Comparison of ENCODE assay signal across 9 mouse cellular contexts in the genomic region with DNA sequence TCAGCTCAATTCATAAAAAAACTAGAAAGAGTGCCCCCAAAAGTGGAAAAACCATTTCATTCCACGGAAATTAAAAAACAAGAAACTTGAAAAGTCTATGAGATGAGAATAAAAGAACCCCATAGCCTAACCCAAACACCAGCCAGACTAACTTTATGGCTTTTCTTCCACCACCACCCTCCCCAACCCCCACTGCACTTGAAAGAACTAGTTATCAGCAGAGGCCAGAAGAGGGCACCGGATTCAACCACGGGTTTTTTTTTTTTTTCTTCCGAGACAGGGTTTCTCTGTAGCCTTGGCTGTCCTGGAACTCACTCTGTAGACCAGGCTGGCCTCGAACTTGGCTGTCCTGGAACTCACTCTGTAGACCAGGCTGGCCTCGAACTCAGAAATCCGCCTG. TPM values are rescaled to one million over a fixed set of nuclear protein-coding genes. Genes with fewer than 3 reads are reported as not detected.
DNase-seq lines count a peak whose midpoint lies in the region; ATAC-seq lines count a peak whose summit lies in the region.
"Had no signal": no experiment of that assay in that cellular context is flagged by ENCODE, and none has a peak within 500 bp of the region (broad histone marks: within the 10 kb centered on the region; RNA-seq: fewer than 3 reads in every experiment).

No protein-coding gene starts in this region.

- no peaks in the 10 kb centered on the region for H3K36me3 ChIP-seq in heart, embryonic 11.5 days (ENCODE audit: control insufficient read depth, insufficient read depth, low read length)
- no peaks in the 10 kb centered on the region for H3K36me3 ChIP-seq in hindbrain, embryonic 15.5 days
- H3K36me3 ChIP-seq: neural tube, embryonic 12.5 days had no signal

- H3K4me1 ChIP-seq in heart, embryonic 11.5 days (ENCODE audit: control insufficient read depth, insufficient read depth, low read length): 0 out of 2 replicates have a peak, but pooled peaks cover 6% of the 10 kb centered on the region
- peaks cover 26% of the 10 kb centered on the region for H3K4me1 ChIP-seq in hindbrain, embryonic 15.5 days (replicated peaks)

- H3K4me2 ChIP-seq in heart, embryonic 11.5 days: peak overlapping the region; percentile 90
- peak overlapping the region; percentile 66 for H3K4me2 ChIP-seq in hindbrain, embryonic 15.5 days

- WGBS in heart, embryonic 11.5 days (ENCODE audit: insufficient replicate concordance): 47% methylated on average over 7 of the region's 7 CpGs
- 62% methylated on average over 7 of the region's 7 CpGs for WGBS in hindbrain, embryonic 15.5 days

- DNase-seq in heart, postnatal 4 days: no peak
- peak; percentile 39 for DNase-seq in testis, postnatal 10 days (ENCODE audit: low spot score)
- DNase-seq in testis, postnatal 14 days (ENCODE audit: low spot score): no peak
- peak; percentile 36 for DNase-seq in spleen, adult 12 weeks (ENCODE audit: low spot score)
- no peak for DNase-seq in layer of hippocampus, postnatal 10 days (ENCODE audit: low spot score in 2 of 2)
- DNase-seq in urinary bladder, postnatal 36 days (ENCODE audit: low spot score in 2 of 2): no peak

- no peaks in the 10 kb centered on the region for H3K9me3 ChIP-seq in heart, embryonic 11.5 days (replicated peaks; ENCODE audit: control insufficient read depth, low read length)
- no peaks in the 10 kb centered on the region for H3K9me3 ChIP-seq in hindbrain, embryonic 15.5 days
- H3K9me3 ChIP-seq: neural tube, embryonic 12.5 days had no signal

- H3K9ac ChIP-seq in heart, embryonic 11.5 days (ENCODE audit: low read depth, low read length): no peak overlapping the region
- H3K9ac ChIP-seq in hindbrain, embryonic 15.5 days: no peak overlapping the region
- H3K9ac ChIP-seq: neural tube, embryonic 12.5 days had no signal

- H3K27ac ChIP-seq in heart, embryonic 11.5 days (ENCODE audit: low read depth, low read length): no peak overlapping the region
- no peak overlapping the region for H3K27ac ChIP-seq in hindbrain, embryonic 15.5 days (replicated peaks)
- H3K27ac ChIP-seq: neural tube, embryonic 12.5 days had no signal

- no peaks in the 10 kb centered on the region for H3K27me3 ChIP-seq in heart, embryonic 11.5 days (ENCODE audit: control insufficient read depth, insufficient read depth, low read length)
- H3K27me3 ChIP-seq in hindbrain, embryonic 15.5 days: no peaks in the 10 kb centered on the region
- H3K27me3 ChIP-seq: neural tube, embryonic 12.5 days had no signal

- ATAC-seq in heart, embryonic 11.5 days (replicated peaks; ENCODE audit: insufficient number of reproducible peaks, low FRiP score, low TSS enrichment): no peak
- ATAC-seq in hindbrain, embryonic 15.5 days (ENCODE audit: low FRiP score, low read depth): no peak

- H3K4me3 ChIP-seq in heart, embryonic 11.5 days (ENCODE audit: low read depth, low read length): no peak overlapping the region
- H3K4me3 ChIP-seq in hindbrain, embryonic 15.5 days: no peak overlapping the region
- H3K4me3 ChIP-seq: neural tube, embryonic 12.5 days had no signal

RNA-seq across cellular contexts. Expression of gene Ppm1g, which starts 2.2 kb away (rescaled TPM):
- 103 and 116 TPM in 2 replicates for polyA plus RNA-seq in heart, embryonic 11.5 days (2014; fragmentation: Nextera tagmentation; extraction: Ambion mirVana)
- total RNA-seq in heart, postnatal 4 days (2021): 10 to 100 TPM; 94.7 to 97.0 TPM
- 171 and 182 TPM in 2 replicates for polyA plus RNA-seq in hindbrain, embryonic 15.5 days (2015; fragmentation: Nextera tagmentation; extraction: Ambion mirVana)
- 100 to 1,000 TPM; 102 to 107 TPM for total RNA-seq in layer of hippocampus, postnatal 10 days (2021)

RNA-seq across cellular contexts. Expression of gene Zfp513, which starts 16.2 kb away (rescaled TPM):
- 4.8 and 5.0 TPM in 2 replicates for polyA plus RNA-seq in heart, embryonic 11.5 days (2014; fragmentation: Nextera tagmentation; extraction: Ambion mirVana)
- 10 to 100 TPM; 13.7 to 14.4 TPM for total RNA-seq in heart, postnatal 4 days (2021)
- polyA plus RNA-seq in hindbrain, embryonic 15.5 days (2015; fragmentation: Nextera tagmentation; extraction: Ambion mirVana): 16.2 and 17.4 TPM in 2 replicates
- total RNA-seq in layer of hippocampus, postnatal 10 days (2021): 10 to 100 TPM; 28.9 to 33.1 TPM

RNA-seq across cellular contexts. Expression of gene Nrbp1, which starts 22.4 kb away (rescaled TPM):
- polyA plus RNA-seq in heart, embryonic 11.5 days (2014; fragmentation: Nextera tagmentation; extraction: Ambion mirVana): 124 and 141 TPM in 2 replicates
- total RNA-seq in heart, postnatal 4 days (2021): 10 to 100 TPM; 88.1 to 90.0 TPM
- polyA plus RNA-seq in hindbrain, embryonic 15.5 days (2015; fragmentation: Nextera tagmentation; extraction: Ambion mirVana): 163 and 171 TPM in 2 replicates
- 10 to 100 TPM; 76.3 to 76.6 TPM for total RNA-seq in layer of hippocampus, postnatal 10 days (2021)

RNA-seq across cellular contexts. Expression of gene Gm9970, which starts 22.7 kb away (rescaled TPM):
- 0.53 and 0.59 TPM in 2 replicates for polyA plus RNA-seq in heart, embryonic 11.5 days (2014; fragmentation: Nextera tagmentation; extraction: Ambion mirVana)
- total RNA-seq in heart, postnatal 4 days (2021): not detected
- polyA plus RNA-seq in hindbrain, embryonic 15.5 days (2015; fragmentation: Nextera tagmentation; extraction: Ambion mirVana): 0.63 and 1.4 TPM in 2 replicates
- not detected for total RNA-seq in layer of hippocampus, postnatal 10 days (2021)

RNA-seq across cellular contexts. Expression of gene Eif2b4, which starts 25.1 kb away (rescaled TPM):
- 56.7 and 58.6 TPM in 2 replicates for polyA plus RNA-seq in heart, embryonic 11.5 days (2014; fragmentation: Nextera tagmentation; extraction: Ambion mirVana)
- total RNA-seq in heart, postnatal 4 days (2021): 10 to 100 TPM; 38.6 to 39.4 TPM
- polyA plus RNA-seq in hindbrain, embryonic 15.5 days (2015; fragmentation: Nextera tagmentation; extraction: Ambion mirVana): 76.1 and 86.9 TPM in 2 replicates
- total RNA-seq in layer of hippocampus, postnatal 10 days (2021): 10 to 100 TPM; 53.0 to 62.7 TPM

Comparison
In these comparisons a context has a peak if more than half of its experiments do, and no peak if none do; other contexts are left out.
1. DNase-seq: peak in testis, postnatal 10 days (single experiment) and spleen, adult 12 weeks (single experiment); none in heart, postnatal 4 days (single experiment), testis, postnatal 14 days (single experiment), layer of hippocampus, postnatal 10 days (0 of 2) and urinary bladder, postnatal 36 days (0 of 2).